Mouse (Mus musculus): ENCODE data around the gene Tgif2.
"Not testable (repeated sequence)": the region's sequence is repeated elsewhere in the genome, so short reads cannot be mapped to it uniquely, and the experiment has no call there.

The Tgif2 gene

DNA sequence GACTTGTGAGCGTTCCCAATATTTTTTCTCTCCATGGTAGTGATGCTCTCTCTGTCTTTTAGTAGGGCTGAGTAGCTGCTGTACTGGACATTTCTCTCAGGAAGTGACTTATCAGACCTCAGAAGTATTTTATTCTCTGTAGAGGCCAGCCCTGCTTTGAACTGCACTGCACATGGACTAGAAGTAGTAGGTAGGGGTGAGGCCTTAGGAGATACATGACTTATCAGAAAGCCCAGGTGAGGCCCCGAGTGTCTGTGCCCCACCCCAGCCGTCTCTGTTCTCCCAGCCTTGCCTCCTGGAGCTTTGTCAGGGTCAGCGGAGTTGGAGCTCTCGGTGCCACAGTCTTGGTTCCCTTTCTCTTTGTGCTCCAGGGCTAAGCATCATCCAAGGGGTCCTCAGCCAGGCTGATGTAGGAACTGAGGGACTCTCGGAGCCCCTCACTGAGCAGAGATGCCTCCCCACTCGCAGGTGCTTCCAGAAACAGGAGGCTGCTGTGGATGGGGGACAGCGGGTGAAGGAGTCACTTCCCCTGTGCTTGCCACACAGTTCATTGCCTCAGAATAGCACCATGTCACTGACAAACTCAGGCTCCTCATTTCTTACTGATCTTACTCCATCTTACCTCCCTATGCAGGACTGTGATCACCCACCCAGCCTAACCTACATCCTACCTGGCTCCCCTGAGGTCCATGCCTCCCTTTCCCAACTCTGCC, 34.4 kb downstream of the Tgif2 start:
- DNase-seq (ENCODE audit: inconsistent ontology term): no peak

DNA sequence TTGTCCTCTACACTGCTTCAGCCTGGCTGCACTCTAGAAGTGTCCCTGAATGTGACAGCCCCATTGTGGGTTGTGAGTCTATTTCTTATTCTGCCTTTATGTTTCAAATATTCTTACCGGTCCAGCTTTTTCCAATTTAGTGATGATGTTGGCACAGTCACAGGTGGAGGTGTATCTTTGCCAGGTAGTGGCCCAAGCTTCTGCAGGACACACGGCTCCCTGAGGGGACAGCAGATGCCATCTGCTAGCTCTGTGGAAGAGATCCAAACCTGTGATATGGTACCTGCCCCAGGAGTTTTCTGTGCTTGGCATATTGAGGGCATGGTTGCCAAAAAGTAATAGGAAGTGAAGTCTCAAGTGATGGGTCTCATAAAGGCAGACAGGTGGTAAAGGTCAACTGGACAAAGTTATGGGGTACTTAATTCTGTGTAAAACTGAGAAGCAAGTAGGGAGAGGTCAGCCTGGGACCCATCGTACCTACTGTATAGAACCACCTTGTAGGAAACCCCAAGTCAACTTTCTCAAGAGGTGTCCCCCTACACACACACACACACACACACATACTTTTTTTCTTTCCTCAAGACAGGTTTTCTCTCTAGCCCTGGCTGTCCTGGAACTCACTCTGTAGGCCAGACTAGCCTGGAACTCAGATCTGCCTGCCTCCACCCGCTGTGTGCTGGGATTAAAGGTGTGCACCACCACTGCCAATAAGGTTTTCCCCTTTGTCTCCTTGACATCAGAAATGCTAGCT, 35.1 kb downstream of the Tgif2 start:
- no peak for DNase-seq (ENCODE audit: inconsistent ontology term)

DNA sequence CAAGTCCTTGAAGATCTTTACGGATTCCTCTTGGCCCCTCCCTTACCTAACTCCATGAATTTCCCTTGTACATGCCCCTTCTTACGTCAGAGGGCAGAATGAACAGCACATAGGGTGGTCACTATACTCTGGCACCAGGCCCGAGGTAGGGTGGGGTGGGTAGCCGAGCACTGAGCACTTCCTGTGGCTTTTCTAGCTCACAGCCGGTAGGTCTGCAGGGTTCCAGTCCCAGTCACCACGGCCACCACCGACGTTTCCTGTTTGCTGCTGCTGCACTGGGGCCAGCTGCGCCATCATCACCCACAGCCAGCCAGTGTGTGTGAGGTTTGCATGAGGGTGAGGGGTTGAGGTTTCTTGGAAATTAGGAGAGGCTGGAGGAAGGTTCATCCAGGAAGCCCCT, 37.9 kb downstream of the Tgif2 start:
- no peak for DNase-seq (ENCODE audit: inconsistent ontology term)

DNA sequence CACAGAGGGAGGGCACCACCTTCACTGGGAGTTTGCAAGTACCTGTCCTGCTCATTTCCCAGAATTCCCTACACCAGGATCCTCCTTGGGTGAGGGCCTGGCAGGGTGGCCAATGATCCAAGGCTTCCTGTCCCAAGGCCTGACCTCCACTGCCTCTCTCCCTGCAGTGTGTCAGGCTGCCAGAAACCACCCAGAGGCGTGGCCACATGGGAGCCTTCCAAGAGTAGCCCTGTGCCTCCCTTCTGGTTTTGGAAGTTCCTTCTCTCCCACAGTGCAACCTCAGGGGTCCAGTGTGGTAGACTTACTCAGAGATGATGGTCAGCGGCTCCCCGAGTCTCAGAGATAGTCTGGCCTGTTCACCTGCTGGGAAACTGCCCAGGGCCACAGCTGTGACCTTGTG, 39.7 kb downstream of the Tgif2 start:
- no peak for DNase-seq (ENCODE audit: inconsistent ontology term)

DNA sequence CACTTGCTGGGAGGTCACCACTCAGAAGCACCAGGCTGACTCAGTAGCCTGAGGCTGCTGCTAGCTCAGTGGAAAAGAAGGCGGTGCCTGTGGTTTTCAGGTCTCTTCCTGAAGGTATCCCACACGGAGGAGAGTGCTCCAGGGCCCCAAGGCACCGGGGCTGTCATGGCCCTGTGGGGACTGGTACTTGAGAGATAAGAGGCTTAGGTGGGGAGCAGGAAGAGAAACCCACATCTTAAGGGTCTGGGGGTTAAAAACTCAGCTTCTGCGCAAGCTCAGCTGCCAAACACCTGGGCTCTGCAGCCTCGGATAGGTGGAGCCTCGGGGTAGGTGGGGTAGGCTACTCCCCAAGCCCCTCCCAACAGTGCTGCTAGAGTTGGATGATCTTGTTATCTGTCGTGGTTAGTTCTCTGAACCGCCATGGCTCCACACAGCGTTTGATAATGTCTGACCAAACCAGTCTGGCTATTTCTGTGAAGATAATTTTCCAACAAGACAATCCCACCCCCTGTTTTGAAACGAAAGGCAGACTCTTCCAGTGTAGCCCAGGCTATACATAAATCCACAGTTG, 42.7 kb downstream of the Tgif2 start:
- no peak for DNase-seq (ENCODE audit: inconsistent ontology term)

DNA sequence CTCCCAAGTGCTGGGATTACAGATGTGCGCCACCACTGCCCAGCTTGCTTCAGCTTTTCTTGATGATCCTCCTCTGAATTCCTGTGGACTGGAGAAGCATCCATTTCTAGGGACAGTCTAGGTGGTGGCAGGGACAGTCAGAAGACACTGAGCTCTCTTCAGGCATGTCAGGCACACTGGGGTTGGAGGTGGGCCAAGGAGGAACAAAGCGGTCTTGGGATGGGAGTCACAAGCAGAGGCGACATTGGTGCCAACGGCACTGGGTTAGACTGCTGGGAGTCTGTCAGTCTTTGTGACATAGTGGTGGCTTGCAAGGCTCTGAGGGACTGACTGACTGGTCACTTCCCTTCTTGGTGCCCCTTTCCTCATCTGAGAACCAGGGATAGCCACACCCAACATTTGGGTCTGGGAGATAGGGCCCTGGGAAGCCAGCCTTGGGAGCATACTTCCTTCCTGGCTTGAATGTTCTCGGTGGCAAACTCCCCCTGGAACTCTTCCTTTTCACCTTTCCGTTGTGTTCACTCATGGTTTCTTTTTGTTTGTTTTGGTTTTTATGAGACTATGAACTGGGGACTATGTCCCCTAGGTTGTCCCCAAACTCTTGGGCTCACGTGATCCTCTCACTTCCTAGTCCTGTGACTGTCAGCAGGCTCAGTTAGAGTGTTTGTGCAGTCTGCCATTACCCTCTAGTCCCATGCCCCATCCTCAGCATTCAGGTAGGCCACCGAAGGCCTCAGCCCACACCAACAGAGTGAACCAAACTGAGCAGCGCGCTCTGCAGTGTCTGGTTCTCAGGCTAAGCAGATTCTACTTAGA, 44.8 kb downstream of the Tgif2 start:
- DNase-seq (ENCODE audit: inconsistent ontology term): peak; percentile 36

DNA sequence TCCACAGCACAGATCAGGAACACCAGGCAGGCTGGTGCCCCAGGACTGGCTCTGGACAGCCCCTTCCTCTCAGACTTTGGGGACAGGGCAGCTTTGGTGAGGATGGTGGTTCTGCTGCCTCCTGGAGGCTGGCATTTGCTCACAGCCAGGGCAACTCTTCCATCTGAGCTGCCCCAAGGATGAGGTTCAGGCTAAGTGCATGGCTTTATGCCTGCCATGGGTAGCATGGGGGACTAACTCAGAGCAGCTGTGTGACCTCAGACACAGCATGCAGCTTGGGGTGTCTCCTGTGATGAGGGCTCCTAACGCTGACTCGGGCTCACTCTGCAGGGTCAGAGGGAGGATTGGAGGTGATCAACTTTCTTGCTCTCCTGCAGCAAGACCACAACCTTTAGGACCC, 45.9 kb downstream of the Tgif2 start:
- DNase-seq (ENCODE audit: inconsistent ontology term): not testable (repeated sequence)

DNA sequence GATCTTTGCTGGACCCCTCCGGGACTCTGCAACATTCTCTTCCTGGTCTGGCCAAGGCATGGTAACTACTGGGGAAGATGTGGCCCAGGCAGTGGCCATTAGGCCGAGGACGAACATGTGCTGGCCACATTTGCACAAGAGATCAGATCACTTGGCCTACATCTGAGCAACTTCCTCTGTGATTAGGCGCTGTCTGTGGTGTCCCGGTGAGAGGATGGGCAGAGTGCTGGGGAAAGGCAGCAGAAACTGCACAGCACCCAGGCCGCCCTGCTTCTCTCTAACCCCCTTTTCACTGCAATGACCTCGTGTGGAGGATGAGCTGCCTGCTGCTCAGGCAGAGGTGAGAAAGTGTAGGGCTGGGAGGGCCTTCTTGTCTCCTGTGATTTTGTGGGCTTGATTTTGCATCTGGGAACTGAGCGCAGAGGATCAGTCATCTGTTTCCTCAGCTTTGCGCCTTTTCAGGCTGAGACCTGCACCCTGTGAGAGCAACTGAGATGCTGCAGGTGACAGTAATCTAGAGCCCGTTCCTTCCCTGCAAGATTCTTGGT, 46.4 kb downstream of the Tgif2 start:
- DNase-seq (ENCODE audit: inconsistent ontology term): no peak

DNA sequence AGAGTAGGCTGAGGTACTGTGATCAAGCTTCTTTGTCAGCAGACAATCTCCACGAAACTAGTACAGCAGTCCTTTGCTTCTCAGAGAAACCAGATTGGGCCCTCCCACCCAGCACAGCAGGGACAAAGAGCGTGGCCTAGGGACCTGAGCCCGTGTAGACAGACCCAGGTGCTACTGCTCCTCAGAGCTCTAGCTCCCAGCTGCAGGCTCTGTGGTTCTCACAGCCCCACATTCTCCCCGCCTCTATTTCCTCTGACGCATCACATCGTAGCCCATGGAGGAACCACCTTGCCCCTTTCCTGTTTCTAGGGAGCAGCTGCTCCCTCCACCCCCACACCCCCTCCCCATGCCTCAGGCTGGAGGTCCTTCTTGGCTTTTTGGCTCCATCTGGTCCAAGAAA, 47.2 kb downstream of the Tgif2 start, which contains the start of gene Sla2:
TSS of gene Sla2 (minus strand) at position 176 of the 400 bp plus-strand sequence.
- no peak for DNase-seq (ENCODE audit: inconsistent ontology term)

DNA sequence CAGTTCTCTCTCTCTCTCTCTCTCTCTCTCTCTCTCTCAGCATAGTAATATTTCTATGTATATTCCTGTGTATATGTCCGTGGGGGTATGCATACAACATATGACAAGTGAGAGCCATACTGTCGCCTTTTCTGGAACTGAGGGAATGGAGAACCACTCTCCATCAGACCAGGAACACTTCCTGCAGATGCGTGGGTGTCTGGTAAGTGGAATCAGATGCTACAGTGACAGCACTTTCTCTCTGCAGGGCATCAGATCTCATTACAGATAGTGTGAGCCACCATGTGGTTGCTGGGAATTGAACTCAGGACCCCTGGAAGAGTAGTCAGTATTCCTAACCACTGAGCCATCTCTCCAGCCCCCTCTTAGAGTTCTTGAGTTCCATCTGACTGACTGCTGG, 48.7 kb downstream of the Tgif2 start:
- DNase-seq (ENCODE audit: inconsistent ontology term): no peak

DNA sequence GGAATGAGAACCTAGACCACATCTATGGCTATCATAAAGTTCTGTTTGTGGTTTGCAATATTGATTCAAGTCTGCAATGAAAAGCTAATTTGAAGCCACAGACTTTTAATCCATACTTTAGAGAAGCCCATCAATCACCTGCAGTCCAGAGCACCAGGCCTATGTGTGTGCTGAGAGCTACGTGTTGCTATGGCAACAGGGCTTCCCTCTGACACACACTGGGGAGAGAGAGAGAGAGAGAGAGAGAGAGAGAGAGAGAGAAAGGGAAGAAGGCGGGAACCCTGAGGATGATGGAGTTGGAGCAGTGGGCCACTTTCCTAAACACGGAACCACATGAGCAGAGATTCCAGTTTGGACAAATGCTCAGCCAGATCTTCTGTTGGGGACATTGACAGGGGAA, 52.4 kb downstream of the Tgif2 start:
- no peak for DNase-seq (ENCODE audit: inconsistent ontology term)

DNA sequence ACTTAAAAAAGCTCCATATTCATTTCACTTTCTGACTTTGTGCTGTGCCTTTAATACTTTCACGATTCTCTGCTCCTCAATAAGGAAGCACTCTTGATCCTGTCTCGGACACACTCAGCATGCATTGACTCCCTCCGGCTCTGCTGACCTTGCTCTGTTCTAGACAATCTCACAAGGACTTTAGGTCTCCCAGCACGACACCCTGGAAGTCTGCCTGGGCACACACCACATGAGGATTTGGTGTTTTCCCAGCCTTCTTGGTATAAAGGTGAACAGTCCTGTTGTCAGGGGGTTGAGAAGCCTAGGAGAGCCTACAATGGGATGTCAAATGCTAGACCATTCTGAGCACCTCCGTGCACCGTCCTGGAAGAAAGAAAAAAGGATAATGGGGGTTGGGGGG, 53.0 kb downstream of the Tgif2 start:
- no peak for DNase-seq (ENCODE audit: inconsistent ontology term)

DNA sequence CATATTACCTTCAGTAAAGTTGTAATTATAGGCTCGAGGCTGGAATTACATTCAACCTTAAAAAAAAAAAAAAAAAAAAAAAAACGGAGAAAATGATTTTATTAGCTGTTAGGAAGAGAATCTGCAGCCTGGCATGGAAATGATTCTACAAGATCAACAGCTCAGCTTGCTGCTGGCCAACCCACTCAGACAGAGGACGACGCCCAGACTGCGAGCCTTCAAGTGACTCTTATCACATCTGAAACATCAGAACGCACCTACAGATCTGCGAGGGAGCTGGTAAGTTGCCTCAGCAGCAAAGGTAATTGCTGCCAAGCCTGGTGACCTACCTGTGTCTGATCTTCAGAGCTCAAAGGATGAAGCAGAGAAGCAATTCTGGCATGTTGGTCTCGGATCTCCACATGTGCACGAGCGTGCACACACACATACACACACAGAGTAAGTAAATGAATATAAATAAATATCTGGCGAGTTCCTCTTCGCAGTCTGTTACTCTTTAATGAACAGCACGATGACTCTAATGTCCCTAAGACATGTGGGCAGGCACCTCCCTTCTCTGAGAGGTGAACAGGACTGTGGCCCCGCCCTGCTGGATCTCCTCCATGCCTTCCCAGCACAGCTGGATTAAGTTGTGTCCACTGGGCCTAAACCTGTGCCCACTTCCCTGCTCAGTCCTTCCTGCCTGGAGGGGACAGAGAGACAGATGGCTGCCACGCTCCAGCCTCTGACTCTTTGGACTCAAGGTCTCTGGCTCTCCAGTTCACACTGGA, 54.9 kb downstream of the Tgif2 start:
- DNase-seq (ENCODE audit: inconsistent ontology term): no peak

DNA sequence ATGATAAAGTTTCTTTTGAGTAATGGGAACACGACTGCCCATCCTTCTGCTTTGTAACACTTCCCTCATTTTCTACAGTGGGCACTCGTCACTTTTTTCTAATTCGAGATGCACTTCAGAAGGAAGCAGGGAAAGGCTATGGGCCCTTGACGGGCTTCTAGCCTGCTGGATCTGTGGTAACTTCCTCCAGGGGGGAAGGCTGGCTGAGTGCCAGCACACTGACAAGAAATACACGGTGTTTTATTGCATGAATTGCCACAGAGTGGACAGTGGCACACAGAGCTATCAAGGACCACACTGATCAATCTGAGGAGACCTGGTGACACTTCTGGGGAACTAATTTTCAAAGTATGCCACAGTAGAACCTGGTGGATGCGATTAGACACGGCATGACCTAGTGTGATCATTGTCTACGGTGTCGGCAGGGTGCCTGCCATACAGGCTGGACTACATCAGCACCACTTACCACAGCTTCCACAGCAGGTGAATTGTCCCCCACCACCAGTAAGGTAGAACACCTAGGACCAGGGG, 56.6 kb downstream of the Tgif2 start:
- DNase-seq (ENCODE audit: inconsistent ontology term): no peak

DNA sequence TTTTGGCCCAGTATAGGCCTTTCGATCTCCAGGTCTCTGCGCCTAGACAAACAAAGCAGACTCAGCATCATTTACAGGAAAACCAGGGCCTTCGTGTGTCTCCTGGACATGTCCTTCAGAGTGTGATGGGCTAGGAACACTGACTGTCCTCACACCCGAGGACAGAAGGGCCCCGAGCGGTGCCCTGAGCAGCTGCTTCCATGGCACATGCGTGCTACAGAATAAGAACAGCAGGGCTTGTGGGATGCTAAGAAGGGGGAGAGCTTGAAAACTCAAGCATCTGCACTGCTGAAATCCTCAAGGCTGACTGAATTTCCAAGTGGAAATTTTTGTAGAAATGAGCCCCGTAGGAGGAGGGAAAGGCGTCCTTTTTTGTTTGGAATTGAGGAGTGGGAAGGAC, 57.2 kb downstream of the Tgif2 start:
- no peak for DNase-seq (ENCODE audit: inconsistent ontology term)

DNA sequence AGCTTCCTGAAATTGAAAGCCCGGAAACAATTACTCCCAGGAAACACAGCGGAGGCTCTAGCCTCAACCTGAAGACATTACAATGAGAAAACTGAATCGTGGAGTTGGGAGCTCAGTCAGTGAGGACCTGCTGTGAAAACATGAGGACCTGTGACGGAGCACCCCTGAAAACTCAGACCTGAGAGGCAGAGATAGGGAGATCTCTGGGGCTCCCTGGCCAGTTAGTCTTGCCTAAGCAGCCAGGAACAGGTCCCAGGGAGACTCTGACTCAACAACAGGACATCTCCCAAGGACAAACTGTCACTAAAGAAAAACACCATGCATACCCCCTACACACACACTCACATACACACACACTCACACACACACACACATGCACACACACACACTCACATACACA, 58.6 kb downstream of the Tgif2 start:
- DNase-seq (ENCODE audit: inconsistent ontology term): no peak

DNA sequence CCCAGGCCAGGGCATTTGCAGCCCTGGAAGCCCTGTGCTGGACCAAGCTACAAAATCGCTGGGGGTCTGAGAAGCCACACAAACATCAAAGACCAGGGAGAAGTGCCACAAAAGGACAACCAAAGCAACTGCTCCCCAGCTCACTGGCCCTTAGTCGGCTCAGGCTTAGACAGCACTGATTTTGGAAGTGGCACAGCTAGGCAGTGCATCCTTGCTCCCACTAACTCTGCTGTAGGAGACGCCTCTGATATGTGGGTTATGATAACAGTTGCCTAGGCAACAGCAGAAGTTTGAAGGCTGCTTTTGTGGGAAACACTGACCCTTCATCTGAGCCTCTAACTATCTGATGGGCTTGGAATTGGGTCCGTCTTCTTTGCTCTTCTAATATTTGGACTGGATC, 59.4 kb downstream of the Tgif2 start:
- DNase-seq (ENCODE audit: inconsistent ontology term): no peak

DNA sequence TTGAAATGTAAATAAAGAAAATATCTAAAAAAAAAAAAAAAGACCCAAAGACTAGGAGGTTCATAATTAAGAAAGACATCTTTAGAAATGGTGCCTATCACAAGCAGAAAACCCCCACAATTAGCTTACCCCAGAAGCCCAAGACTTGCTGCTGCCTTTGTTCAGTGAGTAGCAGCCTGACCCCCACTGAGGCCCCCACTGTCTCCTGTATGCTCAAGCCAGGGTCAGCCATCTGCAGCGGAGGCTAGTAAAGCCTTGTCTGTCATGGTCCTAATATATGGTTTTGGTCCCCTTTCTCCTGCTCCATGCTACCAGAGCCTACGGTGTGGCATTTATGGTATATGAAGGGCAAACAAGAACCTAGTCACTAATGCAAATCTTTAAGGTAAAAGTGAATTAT, 61.5 kb downstream of the Tgif2 start:
- DNase-seq (ENCODE audit: inconsistent ontology term): no peak

DNA sequence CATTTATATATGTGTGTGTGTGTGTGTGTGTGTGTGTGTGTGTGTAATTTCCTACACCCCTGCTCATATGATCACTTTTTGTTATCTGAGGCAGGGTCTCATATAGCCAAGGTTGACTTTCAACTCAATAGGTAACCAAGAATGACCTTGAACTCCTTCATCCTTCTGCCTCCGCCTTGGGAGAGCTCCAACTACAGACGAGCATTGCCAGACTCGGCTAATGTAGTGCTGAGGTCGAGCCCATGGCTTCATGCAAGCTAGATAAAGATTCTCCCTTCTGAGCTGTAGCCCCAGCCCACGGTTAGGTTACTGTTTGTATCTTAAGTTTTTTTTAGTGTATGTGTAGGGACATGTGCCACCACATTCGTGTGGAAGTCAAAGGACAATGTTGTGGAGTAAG, 62.1 kb downstream of the Tgif2 start:
- no peak for DNase-seq (ENCODE audit: inconsistent ontology term)

DNA sequence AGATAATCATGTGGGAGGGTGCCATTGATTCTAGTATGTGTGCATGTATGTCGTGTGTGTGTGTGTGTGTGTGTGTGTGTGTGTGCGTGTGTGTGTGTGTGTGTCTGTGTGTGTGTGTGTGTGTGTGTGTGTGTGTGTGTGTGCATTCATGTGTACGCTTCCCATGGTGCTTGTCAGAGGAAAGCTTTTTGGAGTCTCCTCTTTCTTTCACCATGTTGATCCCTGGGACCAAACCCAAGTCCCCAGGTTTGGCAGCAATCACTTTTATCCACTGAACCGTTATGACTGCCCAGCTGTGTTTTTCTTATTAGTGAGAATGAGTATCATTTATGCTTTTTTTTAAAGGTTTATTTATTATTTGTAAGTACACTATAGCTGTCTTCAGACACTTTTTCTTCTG, 62.6 kb downstream of the Tgif2 start:
- not testable (repeated sequence) for DNase-seq (ENCODE audit: inconsistent ontology term)

DNA sequence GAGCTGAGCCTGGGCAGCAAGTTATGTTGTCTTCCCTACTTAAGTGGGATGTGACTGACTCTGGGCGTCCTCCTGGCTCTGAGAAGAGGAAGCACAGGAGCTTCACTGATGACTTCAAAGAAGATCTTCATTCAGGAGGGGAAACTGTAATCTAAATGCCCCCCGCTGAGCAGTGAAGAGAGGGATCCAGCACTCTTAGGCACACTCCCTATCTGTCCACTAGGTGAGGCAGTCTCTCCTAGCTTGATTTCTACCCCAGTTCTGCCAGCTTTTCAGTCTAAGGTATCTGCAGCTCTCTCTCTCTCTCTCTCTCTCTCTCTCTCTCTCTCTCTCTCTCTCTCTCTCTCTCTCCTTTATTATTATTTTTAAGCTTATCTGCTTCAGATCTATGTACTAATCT, 63.6 kb downstream of the Tgif2 start:
- no peak for DNase-seq (ENCODE audit: inconsistent ontology term)
